Mouse (Mus musculus) ES-E14 (cell line): ENCODE results near the gene Iqschfp.

ENCODE experiments used
- CHD2 ChIP-seq: IDR thresholded peaks from 2 replicates; pipeline ENCODE4 v1.6.1; 2014; ENCODE audit warnings: mild to moderate bottlenecking, low read depth, low read length, inconsistent platforms
- MAFK ChIP-seq: IDR thresholded peaks from 2 replicates; pipeline ENCODE4 v1.6.1; 2014; ENCODE audit warnings: mild to moderate bottlenecking, low read depth, low read length, inconsistent platforms; ENCODE audit not compliant: insufficient read depth
- ZC3H11A ChIP-seq: IDR thresholded peaks from 2 replicates; pipeline ENCODE4 v1.6.1; 2012; ENCODE audit warnings: low read depth, mild to moderate bottlenecking, inconsistent platforms, low read length, borderline replicate concordance
- ZNF384 ChIP-seq: IDR thresholded peaks from 2 replicates; pipeline ENCODE4 v1.6.1; 2012; ENCODE audit warnings: low read depth, low read length, inconsistent platforms

DNA sequence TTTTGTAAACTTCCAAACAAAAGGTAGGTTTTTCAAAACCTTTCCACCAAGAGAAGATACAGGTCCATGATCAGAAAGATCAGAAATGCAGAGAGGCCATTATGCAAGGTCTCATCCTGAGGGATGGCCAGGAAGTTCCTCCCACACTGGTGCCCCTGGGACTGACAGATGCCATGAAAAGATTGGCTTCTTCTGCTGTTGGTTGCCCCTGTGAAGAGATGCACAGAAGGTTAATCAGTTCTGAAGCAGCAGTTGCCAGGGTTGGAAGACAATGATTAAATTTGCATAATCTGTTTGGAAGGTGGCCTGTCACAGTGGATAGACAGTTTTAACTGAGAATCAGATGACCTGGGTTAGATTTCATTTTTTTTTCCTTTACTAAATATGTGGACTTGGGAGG is 491.6 kb downstream of the Iqschfp start:
- TF ChIP-seq ZC3H11A: no peak
- TF ChIP-seq MAFK: no peak
- no peak for TF ChIP-seq CHD2
- no peak for TF ChIP-seq ZNF384
